Mouse (Mus musculus): ENCODE results near the gene Bmp8a.
"Not testable (repeated sequence)": the region's sequence is repeated elsewhere in the genome, so short reads cannot be mapped to it uniquely, and the experiment has no call there.

DNA sequence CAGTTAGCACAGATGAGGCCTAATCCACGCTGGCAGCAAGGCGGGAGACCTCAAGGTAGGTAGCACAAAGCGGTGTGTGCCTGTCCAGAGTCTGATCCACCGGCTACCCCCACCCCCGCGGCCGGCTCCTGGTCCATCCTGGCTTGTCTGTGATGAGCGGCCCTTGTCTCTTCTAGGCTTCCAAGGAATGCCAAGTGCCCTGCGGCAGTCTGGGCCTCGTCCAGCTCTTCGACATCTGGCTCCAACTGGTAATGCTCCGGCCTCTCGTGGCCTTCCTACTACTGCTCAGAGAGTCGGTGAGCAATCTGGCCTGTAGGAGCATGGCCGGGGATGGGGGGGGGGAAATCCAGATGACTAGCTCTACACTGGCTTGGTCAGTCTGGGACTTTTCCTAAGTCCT is 48.0 kb downstream of the Bmp8a start:
- TF ChIP-seq CTCF (IDR thresholded peaks at IDR 0.05; ENCODE audit: borderline replicate concordance, insufficient read depth, low read length); POLR2A (IDR thresholded peaks at IDR 0.05; ENCODE audit: low read depth, low read length): not testable (repeated sequence)
